Mouse (Mus musculus): ENCODE results near the gene Zfp365.

Gene Zfp365

DNA sequence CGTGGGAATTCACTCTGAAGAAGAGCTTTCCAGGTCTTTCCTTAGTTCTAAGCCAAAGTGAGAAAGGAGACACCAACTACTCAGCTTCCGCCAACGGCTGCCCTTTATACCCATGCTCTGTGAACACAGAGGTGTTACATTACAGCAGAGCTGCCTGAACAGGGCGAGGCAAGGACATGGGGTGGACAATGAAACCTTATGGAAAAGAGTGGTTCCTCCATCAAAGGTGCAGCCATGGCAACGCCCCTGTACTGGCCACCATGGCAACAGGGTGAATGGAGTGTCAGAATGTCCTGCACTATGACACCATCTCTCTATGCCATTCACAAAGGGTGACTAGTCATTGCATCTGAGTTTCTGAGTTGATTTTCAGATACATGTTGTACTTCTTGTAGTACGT is 61.4 kb downstream of the Zfp365 start:
- in situ Hi-C loops (cut with MboI, MseI), result loop anchor here (5.0 to 10.0 kb wide), 2 partner anchors 306 to 534 kb away; partner anchors contain the start of gene Ado

DNA sequence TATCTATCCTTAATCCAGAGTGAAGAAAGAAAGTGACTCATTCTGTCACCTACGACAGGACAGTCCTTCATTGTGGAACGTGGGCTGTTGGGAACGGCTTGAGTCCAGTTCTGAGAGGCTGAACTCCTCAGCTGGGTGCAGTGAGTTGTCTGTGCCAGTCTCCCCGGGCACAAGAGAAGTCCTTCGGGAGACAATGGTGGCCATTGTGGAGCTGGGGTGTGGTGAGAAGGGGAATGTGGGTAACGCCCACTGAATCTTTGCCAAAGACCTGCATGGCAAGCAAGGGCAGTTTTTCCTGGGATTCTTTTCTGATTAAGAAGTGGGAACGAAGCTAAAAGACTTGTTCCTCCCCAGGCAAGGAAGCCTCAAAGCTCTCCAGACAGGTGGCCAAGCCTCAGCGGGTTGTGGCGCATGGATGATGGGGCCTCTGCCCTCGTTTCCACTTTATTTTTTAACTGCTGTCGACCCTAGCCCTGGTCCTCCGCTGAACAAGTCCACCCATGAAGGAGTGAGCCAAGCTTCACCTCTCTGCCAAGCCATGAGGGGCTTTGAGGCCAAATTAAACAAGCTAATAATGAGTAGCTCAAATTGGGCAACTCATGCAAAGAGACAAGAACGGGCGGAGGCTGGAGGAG is 66.3 kb downstream of the Zfp365 start:
- in situ Hi-C loops (cut with MboI, MseI), result no loop called here

DNA sequence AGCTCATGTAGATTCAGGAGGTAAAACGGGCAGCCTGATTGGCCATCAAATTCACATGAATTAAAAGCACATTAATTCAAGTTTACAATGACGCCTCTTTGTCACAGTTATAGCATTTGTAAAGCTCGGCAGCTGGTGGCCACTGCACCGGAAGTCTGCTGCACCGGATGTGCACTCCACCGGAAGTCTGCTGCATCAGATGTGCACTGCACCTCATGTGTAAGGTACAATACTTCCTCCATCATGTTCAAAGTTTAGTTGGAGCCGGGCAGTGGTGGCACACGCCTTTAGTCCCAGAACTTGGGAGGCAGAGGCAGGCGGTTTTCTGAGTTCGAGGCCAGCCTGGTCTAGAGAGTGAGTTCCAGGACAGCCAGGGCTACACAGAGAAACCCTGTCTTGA is 70.9 kb downstream of the Zfp365 start:
- in situ Hi-C loops (cut with MboI, MseI), result no loop called here

DNA sequence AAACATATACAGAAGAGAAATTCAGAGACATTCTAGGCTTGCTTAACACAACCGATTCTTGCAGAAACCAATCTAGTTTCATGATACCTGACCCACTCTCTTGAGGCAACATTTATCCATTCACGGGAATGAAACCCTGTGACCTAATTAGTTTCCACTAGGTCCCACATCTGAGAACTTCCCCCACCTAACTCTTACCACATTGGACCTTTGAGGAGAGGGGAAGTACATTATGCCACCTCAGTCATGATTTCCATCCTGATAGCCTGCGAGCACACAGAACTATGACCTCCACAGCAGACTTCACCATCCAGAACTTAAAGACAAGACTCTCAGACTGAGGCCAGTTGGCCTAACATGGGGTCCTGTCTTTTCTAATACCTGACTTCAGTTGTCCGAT is 71.7 kb downstream of the Zfp365 start:
- in situ Hi-C loops (cut with MboI, MseI), result no loop called here

DNA sequence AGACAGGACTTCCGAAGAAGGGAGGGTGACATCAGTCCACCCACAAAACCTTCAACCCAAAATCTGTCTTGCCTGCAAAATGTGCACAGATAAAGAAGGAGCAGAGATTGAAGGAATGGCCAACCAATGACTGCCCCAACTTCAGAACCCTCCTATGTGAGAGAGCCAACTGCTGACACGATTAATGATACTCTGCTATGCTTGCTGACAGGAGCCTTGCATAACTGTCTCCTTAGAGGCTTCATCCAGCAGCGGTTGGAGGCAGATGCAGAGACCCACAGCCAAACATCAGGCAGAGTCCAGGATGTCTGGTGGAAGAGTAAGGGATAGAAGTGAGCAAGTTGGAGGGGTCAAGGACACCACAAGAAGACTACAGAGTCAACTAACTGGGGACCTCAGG is 73.3 kb downstream of the Zfp365 start:
- in situ Hi-C loops (cut with MboI, MseI), result no loop called here

DNA sequence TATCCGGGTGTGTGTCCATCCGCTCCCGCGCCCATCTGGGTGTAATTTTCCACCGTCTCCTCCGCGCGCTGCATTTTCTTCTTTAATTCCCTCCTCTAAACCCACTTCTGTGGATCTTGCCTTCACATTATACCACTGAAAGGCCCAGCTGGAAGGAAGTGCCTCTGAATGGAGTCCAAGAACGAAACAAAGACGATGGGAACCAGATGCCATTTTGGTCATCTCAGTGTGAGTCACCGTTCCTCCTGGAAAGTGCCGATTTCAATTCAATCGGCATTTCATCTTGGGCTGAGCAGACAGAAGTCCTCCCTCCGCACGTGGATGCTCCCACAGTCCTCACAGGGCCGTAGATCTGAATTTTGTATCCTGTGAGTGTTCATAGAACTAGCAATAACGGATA is 76.0 kb downstream of the Zfp365 start:
- in situ Hi-C loops (cut with MboI, MseI), result no loop called here
